Mouse (Mus musculus) forebrain, embryonic 10.5 days (tissue): ENCODE data around the gene Ttf1. TPM values are rescaled to one million over a fixed set of nuclear protein-coding genes. Genes with fewer than 3 reads are reported as not detected.
A peak's percentile ranks its signal among the peaks of the same experiment; 100 is the strongest.

Source experiments
- DNase-seq: peaks from one replicate; pipeline ENCODE4 v3.0.0-alpha.2; 2017; ENCODE audit warnings: low spot score; ENCODE audit errors: extremely low spot score
- H3K27ac ChIP-seq: fragments of 300-500 bp; sonication (generic); 2 replicates; pipeline ENCODE4 v1.5.1; 2016; ENCODE audit warnings: mild to moderate bottlenecking
- H3K27me3 ChIP-seq: fragments of 300-500 bp; sonication (generic); 2 replicates; pipeline ENCODE4 v1.6.1; 2016; ENCODE audit warnings: mild to moderate bottlenecking; ENCODE audit not compliant: poor library complexity, severe bottlenecking
- H3K36me3 ChIP-seq: fragments of 300-500 bp; sonication (generic); replicated peaks from 2 replicates; pipeline ENCODE4 v1.6.1; 2016; ENCODE audit warnings: mild to moderate bottlenecking, moderate library complexity
- H3K4me1 ChIP-seq: fragments of 300-500 bp; sonication (generic); 2 replicates; pipeline ENCODE4 v1.6.1; 2016
- H3K4me3 ChIP-seq: fragments of 300-500 bp; sonication (generic); 2 replicates; pipeline ENCODE4 v1.5.1; 2016; ENCODE audit warnings: mild to moderate bottlenecking, moderate library complexity
- H3K9me3 ChIP-seq: fragments of 300-500 bp; sonication (generic); 2 replicates; pipeline ENCODE4 v1.6.1; 2016; ENCODE audit warnings: mild to moderate bottlenecking, moderate library complexity
- whole genome bisulfite sequencing: fragments of 180-500 bp; shearing (Covaris S2); methylation state at CpG from one replicate; pipeline ENCODE4 v1.1.7; 2016; 5-methylcytosine and 5-hydroxymethylcytosine counted together
- polyA plus RNA-seq: library from polyadenylated mRNA; unstranded; fragments of >200 nt; fragmentation: Nextera tagmentation; extraction: Ambion mirVana; gene quantifications from 2 replicates; pipeline ENCODE4 v1.2.1, GENCODE M21; 2016

The Ttf1 gene
- 11.4 and 13.6 TPM in 2 replicates for polyA plus RNA-seq

GRCm38 (mm10) chr2:29060135-29060597, at the start of gene Ttf1:
Ttf1 (plus strand) TSS chr2:29060262.
- Histone ChIP-seq H3K36me3 (peaks cover 5% of the 10 kb centered on the region), H3K9me3 (no peaks in the 10 kb centered on the region), H3K4me3 (peak within 1 kb of the TSS; percentile 96), H3K27me3 (peaks cover 39% of the 10 kb centered on the region), H3K4me1 (peaks cover 16% of the 10 kb centered on the region), H3K27ac (peak within 1 kb of the TSS; percentile 92)
- peak; percentile 93 for DNase-seq
- under 1% methylated on average over 41 of the region's 41 CpGs for WGBS

GRCm38 (mm10) chr2:29012523-29012922, 47.5 kb upstream of the Ttf1 start:
- Histone ChIP-seq H3K9me3 (no peaks in the 10 kb centered on the region), H3K27ac (no peak overlapping the region), H3K4me1 (peaks cover 31% of the 10 kb centered on the region), H3K36me3 (no peaks in the 10 kb centered on the region), H3K4me3 (no peak overlapping the region), H3K27me3 (peaks cover 100% of the 10 kb centered on the region)
- no peak for DNase-seq
- WGBS: 82% methylated on average over 5 of the region's 5 CpGs

- Histone ChIP-seq H3K4me1 (peaks cover 20% of the 10 kb centered on the region), H3K27me3 (peaks cover 98% of the 10 kb centered on the region), H3K9me3 (no peaks in the 10 kb centered on the region), H3K4me3 (peak overlapping the region; percentile 28; the same call in 1 of the 2 replicates), H3K36me3 (no peaks in the 10 kb centered on the region), H3K27ac (peak overlapping the region; percentile 69; the same call in 1 of the 2 replicates)
- WGBS: 55% methylated on average over 27 of the region's 27 CpGs
- peak; percentile 33 for DNase-seq
Measured at GRCm38 (mm10) chr2:29016599-29017587, 43.2 kb upstream of the Ttf1 start.

GRCm38 (mm10) chr2:29018680-29019079, 41.4 kb upstream of the Ttf1 start:
- no peaks in the 10 kb centered on the region for H3K36me3 ChIP-seq
- H3K27ac ChIP-seq: no peak overlapping the region
- no peak overlapping the region for H3K4me3 ChIP-seq
- no peaks in the 10 kb centered on the region for H3K9me3 ChIP-seq
- 71% methylated on average over 5 of the region's 5 CpGs for WGBS
- peaks cover 20% of the 10 kb centered on the region for H3K4me1 ChIP-seq
- peaks cover 98% of the 10 kb centered on the region for H3K27me3 ChIP-seq
- DNase-seq: no peak

- Histone ChIP-seq H3K27me3 (peaks cover 98% of the 10 kb centered on the region), H3K36me3 (no peaks in the 10 kb centered on the region), H3K4me1 (peaks cover 18% of the 10 kb centered on the region), H3K9me3 (no peaks in the 10 kb centered on the region), H3K27ac (no peak overlapping the region), H3K4me3 (no peak overlapping the region)
- 83% methylated on average over 17 of the region's 17 CpGs for WGBS
- DNase-seq: no peak
Measured at GRCm38 (mm10) chr2:29021025-29021424, 39.0 kb upstream of the Ttf1 start.

- 91% methylated on average over 7 of the region's 7 CpGs for WGBS
- DNase-seq: no peak
- Histone ChIP-seq H3K27ac (no peak overlapping the region), H3K27me3 (peaks cover 100% of the 10 kb centered on the region), H3K4me1 (0 out of 2 replicates have a peak, but pooled peaks cover 2% of the 10 kb centered on the region), H3K4me3 (no peak overlapping the region), H3K36me3 (no peaks in the 10 kb centered on the region), H3K9me3 (no peaks in the 10 kb centered on the region)
Measured at GRCm38 (mm10) chr2:29023001-29023400, 37.1 kb upstream of the Ttf1 start.

GRCm38 (mm10) chr2:29025284-29025683, 34.8 kb upstream of the Ttf1 start:
- 89% methylated on average over 5 of the region's 5 CpGs for WGBS
- Histone ChIP-seq H3K4me1 (peaks cover 6% of the 10 kb centered on the region; the same call in 1 of the 2 replicates), H3K27me3 (peaks cover 99% of the 10 kb centered on the region), H3K4me3 (no peak overlapping the region), H3K36me3 (no peaks in the 10 kb centered on the region), H3K27ac (no peak overlapping the region), H3K9me3 (no peaks in the 10 kb centered on the region)
- DNase-seq: no peak

GRCm38 (mm10) chr2:29030048-29030734, 29.9 kb upstream of the Ttf1 start:
- WGBS: 56% methylated on average over 20 of the region's 20 CpGs
- peaks cover 99% of the 10 kb centered on the region for H3K27me3 ChIP-seq

GRCm38 (mm10) chr2:29031951-29032350, 28.1 kb upstream of the Ttf1 start:
- no peak overlapping the region for H3K4me3 ChIP-seq
- no peaks in the 10 kb centered on the region for H3K36me3 ChIP-seq
- no peaks in the 10 kb centered on the region for H3K9me3 ChIP-seq
- peaks cover 99% of the 10 kb centered on the region for H3K27me3 ChIP-seq
- H3K27ac ChIP-seq: no peak overlapping the region
- WGBS: 86% methylated on average over 4 of the region's 4 CpGs
- H3K4me1 ChIP-seq: peaks cover 43% of the 10 kb centered on the region
- no peak for DNase-seq

More at GRCm38 (mm10) chr2:29030048-29030734, 29.9 kb upstream of the Ttf1 start:
- H3K27ac ChIP-seq: no peak overlapping the region
- H3K9me3 ChIP-seq: no peaks in the 10 kb centered on the region
- no peaks in the 10 kb centered on the region for H3K36me3 ChIP-seq
- DNase-seq: no peak
- H3K4me3 ChIP-seq: no peak overlapping the region
- peaks cover 38% of the 10 kb centered on the region for H3K4me1 ChIP-seq

GRCm38 (mm10) chr2:29034542-29035475, 25.3 kb upstream of the Ttf1 start:
- Histone ChIP-seq H3K27ac (no peak overlapping the region; the same call in 1 of the 2 replicates), H3K4me1 (peaks cover 48% of the 10 kb centered on the region), H3K36me3 (no peaks in the 10 kb centered on the region), H3K4me3 (no peak overlapping the region; the same call in 1 of the 2 replicates), H3K9me3 (no peaks in the 10 kb centered on the region), H3K27me3 (peaks cover 100% of the 10 kb centered on the region)
- WGBS: 30% methylated on average over 20 of the region's 20 CpGs
- peak; percentile 40 for DNase-seq

GRCm38 (mm10) chr2:29035698-29036097, 24.4 kb upstream of the Ttf1 start:
- H3K4me3 ChIP-seq: no peak overlapping the region
- no peaks in the 10 kb centered on the region for H3K9me3 ChIP-seq
- WGBS: 48% methylated on average over 8 of the region's 8 CpGs
- peaks cover 100% of the 10 kb centered on the region for H3K27me3 ChIP-seq
- peaks cover 50% of the 10 kb centered on the region for H3K4me1 ChIP-seq
- no peak for DNase-seq
- no peaks in the 10 kb centered on the region for H3K36me3 ChIP-seq
- H3K27ac ChIP-seq: no peak overlapping the region

GRCm38 (mm10) chr2:29039741-29040140, 20.3 kb upstream of the Ttf1 start:
- Histone ChIP-seq H3K27ac (no peak overlapping the region), H3K36me3 (no peaks in the 10 kb centered on the region), H3K4me3 (no peak overlapping the region), H3K27me3 (peaks cover 100% of the 10 kb centered on the region), H3K9me3 (no peaks in the 10 kb centered on the region), H3K4me1 (peaks cover 40% of the 10 kb centered on the region)
- 14% methylated on average over 5 of the region's 5 CpGs for WGBS
- DNase-seq: no peak
